Mouse (Mus musculus) forebrain, embryonic 10.5 days (tissue): ENCODE measurements around the gene Il21r. TPM values are rescaled to one million over a fixed set of nuclear protein-coding genes. Genes with fewer than 3 reads are reported as not detected.

Source experiments
- DNase-seq: peaks from one replicate; pipeline ENCODE4 v3.0.0-alpha.2; 2017; ENCODE audit warnings: low spot score; ENCODE audit errors: extremely low spot score
- H3K27ac ChIP-seq: fragments of 300-500 bp; sonication (generic); 2 replicates; pipeline ENCODE4 v1.5.1; 2016; ENCODE audit warnings: mild to moderate bottlenecking
- H3K27me3 ChIP-seq: fragments of 300-500 bp; sonication (generic); 2 replicates; pipeline ENCODE4 v1.6.1; 2016; ENCODE audit warnings: mild to moderate bottlenecking; ENCODE audit not compliant: poor library complexity, severe bottlenecking
- H3K36me3 ChIP-seq: fragments of 300-500 bp; sonication (generic); replicated peaks from 2 replicates; pipeline ENCODE4 v1.6.1; 2016; ENCODE audit warnings: mild to moderate bottlenecking, moderate library complexity
- H3K4me1 ChIP-seq: fragments of 300-500 bp; sonication (generic); 2 replicates; pipeline ENCODE4 v1.6.1; 2016
- H3K4me3 ChIP-seq: fragments of 300-500 bp; sonication (generic); 2 replicates; pipeline ENCODE4 v1.5.1; 2016; ENCODE audit warnings: mild to moderate bottlenecking, moderate library complexity
- H3K9me3 ChIP-seq: fragments of 300-500 bp; sonication (generic); 2 replicates; pipeline ENCODE4 v1.6.1; 2016; ENCODE audit warnings: mild to moderate bottlenecking, moderate library complexity
- WGBS: fragments of 180-500 bp; shearing (Covaris S2); methylation state at CpG from one replicate; pipeline ENCODE4 v1.1.7; 2016; 5-methylcytosine and 5-hydroxymethylcytosine counted together
- polyA plus RNA-seq: library from polyadenylated mRNA; unstranded; fragments of >200 nt; fragmentation: Nextera tagmentation; extraction: Ambion mirVana; gene quantifications from 2 replicates; pipeline ENCODE4 v1.2.1, GENCODE M21; 2016

Il21r gene
- polyA plus RNA-seq, 1 experiment from 2014 or later: 0.25 TPM

DNA sequence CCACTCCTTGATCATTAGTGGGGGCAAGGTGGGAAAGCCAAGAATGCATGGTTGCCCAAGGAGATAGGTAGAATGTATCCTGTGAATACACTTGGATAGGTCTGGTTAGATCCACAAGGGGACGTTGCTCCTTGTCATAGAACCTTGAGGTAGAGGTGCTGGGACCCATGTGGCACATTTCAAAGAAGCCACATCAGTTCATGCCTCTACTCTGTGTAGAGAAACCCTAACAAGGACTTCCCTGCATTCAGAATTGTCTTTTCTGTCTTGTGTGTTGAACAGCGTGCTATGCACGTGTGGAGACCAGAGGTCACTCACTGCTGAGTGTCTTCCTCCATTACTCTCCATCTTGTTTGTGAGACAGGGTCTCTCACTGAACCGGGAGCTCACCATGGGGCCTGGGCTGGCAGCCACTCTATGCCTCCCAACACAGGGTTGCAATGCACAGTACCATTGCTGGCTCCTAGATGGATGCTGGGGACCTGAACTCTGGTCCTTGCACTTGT is 5.0 kb downstream of the Il21r start:
- no peaks in the 10 kb centered on the region for H3K27me3 ChIP-seq
- 84% methylated on average over 4 of the region's 4 CpGs for WGBS
- H3K36me3 ChIP-seq: no peaks in the 10 kb centered on the region
- H3K4me1 ChIP-seq: no peaks in the 10 kb centered on the region
- H3K4me3 ChIP-seq: no peak overlapping the region
- H3K9me3 ChIP-seq: peaks cover 6% of the 10 kb centered on the region; the same call in 1 of the 2 replicates
- no peak overlapping the region for H3K27ac ChIP-seq
- DNase-seq: no peak

DNA sequence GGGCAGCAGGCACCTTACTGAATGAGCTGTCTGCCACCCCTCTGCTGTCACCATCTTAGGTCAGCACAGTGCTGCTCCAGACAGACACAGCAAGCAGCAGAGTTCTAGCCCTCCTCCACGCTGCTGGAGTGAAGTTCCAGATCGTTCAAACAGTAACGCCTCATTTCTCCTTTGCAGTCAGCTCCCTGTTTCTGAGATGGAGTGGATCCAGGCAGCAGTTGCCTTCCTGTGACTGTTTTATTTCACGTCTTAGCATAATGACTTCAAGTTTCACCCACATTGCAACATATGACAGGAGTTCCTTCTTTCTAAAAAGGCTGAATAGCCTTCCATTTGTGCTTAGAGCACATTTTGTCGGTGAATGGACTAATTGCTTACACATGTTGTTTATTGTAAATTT is 10.3 kb downstream of the Il21r start:
- Histone ChIP-seq H3K4me1 (no peaks in the 10 kb centered on the region), H3K27ac (no peak overlapping the region), H3K36me3 (no peaks in the 10 kb centered on the region), H3K27me3 (no peaks in the 10 kb centered on the region), H3K4me3 (no peak overlapping the region), H3K9me3 (peaks cover 6% of the 10 kb centered on the region; the same call in 1 of the 2 replicates)
- no peak for DNase-seq
- WGBS: 89% methylated on average over 5 of the region's 5 CpGs

DNA sequence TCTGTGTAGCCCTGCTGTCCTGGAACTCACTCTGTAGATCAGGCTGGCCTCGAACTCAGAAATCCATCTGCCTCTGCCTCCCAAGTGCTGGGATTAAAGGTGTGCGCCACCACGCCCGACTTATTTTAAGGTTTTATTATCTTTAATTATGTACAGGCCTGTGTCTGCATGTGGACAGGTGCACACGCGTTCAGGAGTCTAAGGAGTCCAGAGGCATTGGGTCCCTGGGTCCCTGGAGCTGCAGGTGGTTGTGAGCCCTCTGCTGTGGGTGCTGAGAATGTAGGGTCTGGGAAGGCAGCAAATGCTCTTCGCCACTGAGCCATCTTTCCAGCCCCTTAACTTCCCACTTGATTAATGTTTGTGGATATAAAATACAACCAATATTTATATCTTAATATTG is 12.2 kb downstream of the Il21r start:
- H3K4me3 ChIP-seq: no peak overlapping the region
- no peak for DNase-seq
- no peaks in the 10 kb centered on the region for H3K9me3 ChIP-seq
- 92% methylated on average over 7 of the region's 7 CpGs for WGBS
- H3K36me3 ChIP-seq: no peaks in the 10 kb centered on the region
- H3K27ac ChIP-seq: no peak overlapping the region
- no peaks in the 10 kb centered on the region for H3K27me3 ChIP-seq
- no peaks in the 10 kb centered on the region for H3K4me1 ChIP-seq

DNA sequence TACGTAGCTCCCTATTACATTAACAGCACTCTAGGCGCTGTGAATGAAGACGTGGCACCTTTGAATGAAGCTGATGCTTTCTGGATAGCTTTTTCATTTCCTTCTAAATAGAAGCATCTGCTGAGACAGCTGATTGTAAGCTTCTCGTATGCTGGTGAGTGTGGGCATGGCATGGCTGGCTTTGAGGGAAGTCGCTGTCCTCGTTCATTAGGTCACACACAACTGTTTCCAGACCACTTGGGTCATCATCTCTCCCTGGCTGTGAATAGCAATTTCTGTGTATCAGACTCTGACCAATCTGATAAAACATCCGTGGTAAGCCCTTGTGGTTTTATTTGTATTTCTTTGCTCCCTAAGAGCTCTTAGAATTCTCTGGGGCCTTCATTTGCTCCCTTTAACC is 14.8 kb downstream of the Il21r start:
- Histone ChIP-seq H3K36me3 (no peaks in the 10 kb centered on the region), H3K27me3 (no peaks in the 10 kb centered on the region), H3K27ac (no peak overlapping the region), H3K4me3 (no peak overlapping the region), H3K9me3 (no peaks in the 10 kb centered on the region), H3K4me1 (no peaks in the 10 kb centered on the region)
- DNase-seq: no peak
- 85% methylated on average over 7 of the region's 7 CpGs for WGBS

DNA sequence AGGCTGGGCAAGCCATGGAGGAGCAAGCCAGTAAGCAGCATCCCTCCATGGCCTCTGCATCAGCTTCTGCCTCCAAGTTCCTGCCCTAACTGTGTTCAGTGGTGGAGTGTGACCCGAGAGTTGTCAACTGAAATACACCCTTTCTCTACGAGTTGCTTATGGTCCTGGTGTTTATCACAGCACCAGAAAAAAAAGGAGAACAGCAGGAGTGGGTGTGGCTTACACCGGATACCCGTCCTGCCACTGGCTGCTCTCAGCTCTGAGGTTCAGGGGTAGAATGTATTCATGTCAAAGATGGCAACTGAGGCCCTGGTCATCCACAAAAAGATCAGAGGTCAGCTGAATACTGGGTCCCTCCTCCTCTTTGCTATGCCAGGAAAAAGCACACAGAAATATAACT is 16.8 kb downstream of the Il21r start:
- WGBS: 81% methylated on average over 4 of the region's 4 CpGs
- Histone ChIP-seq H3K9me3 (no peaks in the 10 kb centered on the region), H3K27me3 (no peaks in the 10 kb centered on the region), H3K27ac (no peak overlapping the region), H3K36me3 (no peaks in the 10 kb centered on the region), H3K4me3 (no peak overlapping the region), H3K4me1 (no peaks in the 10 kb centered on the region)
- DNase-seq: no peak

DNA sequence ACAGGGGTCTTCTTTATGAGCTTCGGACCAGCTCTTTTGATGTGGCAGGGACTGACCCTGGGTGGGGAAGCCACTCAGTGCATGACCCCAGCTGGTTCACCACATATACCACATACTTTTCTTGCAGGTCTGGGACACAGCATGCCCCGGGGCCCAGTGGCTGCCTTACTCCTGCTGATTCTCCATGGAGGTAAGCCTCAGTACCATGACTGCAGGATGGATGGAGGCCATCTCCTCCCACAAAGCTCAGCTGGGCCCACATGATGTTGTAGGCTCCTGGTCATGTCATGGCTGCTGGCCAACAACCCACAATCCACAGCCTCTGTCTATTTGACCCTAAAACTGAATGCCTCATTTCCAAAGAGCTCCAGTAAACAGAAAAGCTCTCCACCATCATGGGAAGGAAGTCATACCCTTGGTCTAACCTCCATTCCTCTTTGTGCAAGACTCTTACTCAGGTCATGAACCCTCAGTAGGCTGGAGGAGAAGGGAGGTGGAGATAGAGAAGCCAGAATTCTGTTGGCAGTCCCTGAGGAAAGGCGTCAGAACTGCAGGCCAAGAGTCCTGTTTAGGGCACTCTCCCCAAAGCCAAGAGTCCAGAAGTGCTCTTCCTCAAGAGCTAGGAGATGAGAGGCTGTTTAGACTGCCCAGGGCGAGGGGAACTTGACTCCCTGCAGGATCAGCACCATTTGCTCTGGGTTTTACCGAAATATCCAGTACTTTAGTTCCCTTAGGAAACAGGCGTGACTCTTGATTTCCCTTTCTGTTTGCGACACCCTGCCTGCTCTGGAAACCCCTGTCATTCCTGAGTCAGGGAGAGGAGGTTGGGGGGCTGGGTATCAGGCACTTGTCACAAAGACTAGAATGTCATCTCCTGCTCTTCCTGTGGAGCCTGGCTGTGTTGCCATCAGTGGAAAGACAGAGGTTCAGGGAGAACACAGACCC is 19.8 kb downstream of the Il21r start:
- H3K27ac ChIP-seq: no peak overlapping the region
- H3K36me3 ChIP-seq: no peaks in the 10 kb centered on the region
- no peak for DNase-seq
- no peaks in the 10 kb centered on the region for H3K9me3 ChIP-seq
- no peak overlapping the region for H3K4me3 ChIP-seq
- H3K4me1 ChIP-seq: peaks cover 3% of the 10 kb centered on the region; the same call in 1 of the 2 replicates
- WGBS: 83% methylated on average over 7 of the region's 7 CpGs
- H3K27me3 ChIP-seq: no peaks in the 10 kb centered on the region

DNA sequence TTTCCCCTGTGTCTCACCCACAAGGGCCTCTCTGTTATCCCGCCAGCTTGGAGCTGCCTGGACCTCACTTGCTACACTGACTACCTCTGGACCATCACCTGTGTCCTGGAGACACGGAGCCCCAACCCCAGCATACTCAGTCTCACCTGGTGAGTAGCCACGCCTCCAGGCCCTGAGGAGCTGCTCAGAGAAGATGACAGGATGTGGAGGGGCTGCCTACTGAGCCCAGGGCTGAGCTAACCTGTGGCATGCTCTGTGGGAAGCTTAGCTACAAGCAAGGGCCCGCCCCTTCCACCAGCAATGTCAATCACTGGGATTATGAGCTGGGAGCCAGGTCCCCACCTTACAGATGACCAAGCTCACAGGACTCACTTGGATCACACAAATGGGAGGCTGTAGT is 22.0 kb downstream of the Il21r start:
- Histone ChIP-seq H3K9me3 (no peaks in the 10 kb centered on the region), H3K27me3 (no peaks in the 10 kb centered on the region), H3K27ac (no peak overlapping the region), H3K4me1 (peaks cover 6% of the 10 kb centered on the region; the same call in 1 of the 2 replicates), H3K4me3 (no peak overlapping the region), H3K36me3 (no peaks in the 10 kb centered on the region)
- 68% methylated on average over 4 of the region's 4 CpGs for whole genome bisulfite sequencing
- no peak for DNase-seq

DNA sequence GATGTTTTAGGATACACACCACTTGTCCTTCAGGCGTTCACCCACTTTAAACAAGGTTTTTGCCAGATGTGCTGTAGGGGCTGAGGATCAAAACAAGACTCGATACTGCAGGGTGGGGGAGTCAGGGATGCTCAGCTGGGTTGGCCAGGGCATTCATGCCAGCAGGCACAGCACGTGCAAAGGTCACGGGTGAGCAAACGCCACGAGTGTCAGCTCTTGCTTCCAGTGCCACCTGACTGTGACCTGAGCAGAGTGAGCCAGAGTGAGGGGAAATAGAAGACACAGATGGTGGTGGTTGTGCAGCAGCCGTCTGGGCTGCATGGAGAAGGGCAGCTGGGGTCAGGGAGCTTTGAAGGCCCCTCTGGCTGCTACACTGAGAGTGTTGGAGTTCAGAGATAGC is 22.6 kb downstream of the Il21r start:
- H3K9me3 ChIP-seq: no peaks in the 10 kb centered on the region
- DNase-seq: no peak
- H3K27me3 ChIP-seq: no peaks in the 10 kb centered on the region
- peaks cover 6% of the 10 kb centered on the region; the same call in 1 of the 2 replicates for H3K4me1 ChIP-seq
- no peak overlapping the region for H3K27ac ChIP-seq
- no peaks in the 10 kb centered on the region for H3K36me3 ChIP-seq
- 68% methylated on average over 7 of the region's 7 CpGs for WGBS
- H3K4me3 ChIP-seq: no peak overlapping the region

DNA sequence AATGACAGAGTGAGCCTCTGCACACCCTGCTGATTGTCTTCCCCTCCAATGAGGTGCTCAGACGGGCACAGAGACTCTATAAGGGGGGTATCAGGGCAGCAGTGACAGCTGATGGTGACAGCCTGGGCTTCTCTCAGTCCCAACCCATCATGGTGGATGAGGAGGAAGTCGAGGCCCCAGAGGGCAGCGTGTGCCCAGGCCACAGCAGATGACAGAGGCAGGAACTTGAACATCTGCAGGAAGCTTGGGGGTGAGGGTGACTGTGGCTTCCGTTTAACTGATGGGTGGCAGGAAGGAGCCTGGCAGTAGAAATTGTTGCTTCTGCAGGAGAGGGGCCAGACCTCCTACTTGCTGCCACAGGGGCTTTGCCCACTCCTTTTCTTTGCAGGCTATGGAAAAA is 27.1 kb downstream of the Il21r start:
- 74% methylated on average over 4 of the region's 4 CpGs for WGBS

DNA sequence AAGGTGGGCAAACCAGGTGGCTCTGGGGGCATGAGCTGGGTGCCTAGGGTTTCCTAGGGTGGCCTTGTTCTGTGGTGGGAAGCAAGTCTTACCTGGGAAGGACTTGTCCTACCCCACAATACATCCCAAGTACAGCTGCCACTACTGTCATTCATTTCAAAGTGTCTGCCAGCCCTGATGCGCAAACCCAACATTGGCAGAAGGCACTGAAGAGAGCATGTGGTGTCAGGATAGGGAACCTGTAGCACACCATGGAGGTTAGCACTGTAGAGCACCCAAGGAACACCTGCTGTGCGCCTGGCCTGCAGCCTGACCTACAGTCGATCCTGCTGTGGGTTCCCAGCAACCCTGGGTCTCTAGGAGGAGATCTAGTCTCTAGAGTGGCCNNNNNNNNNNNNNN is 27.8 kb downstream of the Il21r start:
- Histone ChIP-seq H3K9me3 (no peaks in the 10 kb centered on the region), H3K27ac (no peak overlapping the region), H3K4me3 (no peak overlapping the region), H3K27me3 (no peaks in the 10 kb centered on the region), H3K4me1 (peaks cover 13% of the 10 kb centered on the region), H3K36me3 (no peaks in the 10 kb centered on the region)
- 89% methylated on average over 3 of the region's 3 CpGs for WGBS
- no peak for DNase-seq

More for the DNA sequence above, 27.1 kb downstream of the Il21r start:
- Histone ChIP-seq H3K9me3 (no peaks in the 10 kb centered on the region), H3K27me3 (no peaks in the 10 kb centered on the region), H3K4me1 (peaks cover 16% of the 10 kb centered on the region), H3K27ac (no peak overlapping the region), H3K4me3 (no peak overlapping the region), H3K36me3 (no peaks in the 10 kb centered on the region)
- DNase-seq: no peak

DNA sequence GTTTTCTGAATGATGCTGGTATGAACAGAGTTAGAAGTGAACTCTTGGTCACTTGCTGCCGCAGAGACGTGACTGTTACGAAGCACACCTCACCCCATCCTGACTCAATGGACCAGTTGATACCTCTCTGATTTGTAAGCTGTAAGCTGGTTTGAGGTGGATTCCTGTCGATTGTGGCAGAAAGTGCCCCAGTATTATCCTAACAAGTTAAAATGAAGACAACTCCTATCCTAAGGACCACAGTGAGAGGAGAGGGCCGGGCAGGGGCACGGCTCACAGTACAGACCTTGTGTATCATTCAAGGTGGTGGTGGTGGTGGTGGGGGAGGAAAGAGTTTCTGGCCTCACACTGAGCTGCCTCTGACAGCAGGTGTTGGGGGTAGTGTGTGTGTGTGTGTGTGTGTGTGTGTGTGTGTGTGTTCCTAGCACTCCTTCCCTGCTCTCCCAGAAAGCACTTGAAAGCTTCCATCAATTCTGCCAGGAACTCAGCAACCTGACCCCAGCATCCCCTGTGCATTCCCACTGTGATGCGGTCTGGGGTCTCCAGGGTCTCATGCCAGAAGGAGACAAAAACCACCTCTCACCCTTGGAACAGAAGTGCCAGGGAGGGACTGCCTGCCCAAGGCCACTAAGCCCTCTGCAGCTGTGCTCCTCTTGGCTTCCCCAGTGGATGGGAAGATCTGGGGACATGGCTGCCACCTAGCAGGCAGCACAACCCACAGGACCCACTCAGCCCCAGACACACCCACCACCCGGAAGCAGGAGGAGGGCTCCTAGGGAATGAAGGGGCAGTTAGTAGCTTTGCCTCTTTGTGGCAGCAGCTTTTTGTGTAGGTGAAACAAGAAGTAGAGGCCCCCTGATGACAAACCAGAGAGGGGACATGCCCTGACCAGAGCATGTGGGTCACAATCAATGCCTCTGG is 34.3 kb downstream of the Il21r start:
- Histone ChIP-seq H3K4me3 (no peak overlapping the region), H3K36me3 (peaks cover 34% of the 10 kb centered on the region), H3K27ac (0 out of 2 replicates have a peak overlapping the region, but pooled peaks have one; percentile 11), H3K4me1 (peaks cover 21% of the 10 kb centered on the region), H3K9me3 (no peaks in the 10 kb centered on the region), H3K27me3 (no peaks in the 10 kb centered on the region)
- DNase-seq: no peak
- 87% methylated on average over 8 of the region's 8 CpGs for WGBS

DNA sequence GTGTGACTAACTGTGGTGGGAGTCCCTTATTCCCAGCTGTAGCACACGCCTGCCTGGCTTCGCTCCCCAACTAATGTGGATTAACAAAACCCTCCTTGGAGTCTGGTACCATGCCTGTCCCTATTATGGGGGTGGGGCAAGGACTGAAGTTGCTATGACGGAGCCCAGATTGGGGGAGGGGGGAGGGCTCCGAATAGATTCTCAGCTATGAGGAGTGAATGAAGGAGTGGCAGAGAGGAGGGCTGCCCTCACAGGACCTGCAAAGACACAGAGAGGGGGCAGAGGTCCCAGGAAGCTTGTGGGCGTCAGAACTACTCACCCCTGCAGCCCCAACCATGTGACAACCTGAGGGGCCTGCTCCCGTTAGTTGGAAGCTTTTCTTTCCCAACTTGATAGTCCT is 35.1 kb downstream of the Il21r start:
- no peak for DNase-seq
- H3K9me3 ChIP-seq: no peaks in the 10 kb centered on the region
- H3K4me1 ChIP-seq: peaks cover 19% of the 10 kb centered on the region
- WGBS: 86% methylated on average over 6 of the region's 6 CpGs
- no peak overlapping the region for H3K4me3 ChIP-seq
- H3K27me3 ChIP-seq: no peaks in the 10 kb centered on the region
- 0 out of 2 replicates have a peak overlapping the region, but pooled peaks have one; percentile 6 for H3K27ac ChIP-seq
- H3K36me3 ChIP-seq: peaks cover 43% of the 10 kb centered on the region
